Mouse (Mus musculus) c-Kit-negative CD71-positive TER-119-positive erythroid progenitor cells, embryonic 14.5 days (primary cell): Measurements from ENCODE around the gene Dmrta2.

Source experiments
- DNase-seq: peaks from one replicate; pipeline ENCODE4 v3.0.0-alpha.2; 2013; ENCODE audit warnings: low read depth, low spot score

Gene Dmrta2

GRCm38 (mm10) chr4:110021956-110022625 lies 44.2 kb downstream of the Dmrta2 start:
- no peak for DNase-seq

GRCm38 (mm10) chr4:110028461-110029188 lies 50.8 kb downstream of the Dmrta2 start:
- peak; percentile 25 for DNase-seq

GRCm38 (mm10) chr4:110029446-110029845 lies 51.6 kb downstream of the Dmrta2 start:
- no peak for DNase-seq
